Mouse (Mus musculus) E14TG2a.4 (cell line): ENCODE data around the gene Sgf29.
A peak's percentile ranks its signal among the peaks of the same experiment; 100 is the strongest.

ENCODE experiments used
- H3K27me3 ChIP-seq: 2 replicates; pipeline ENCODE4 v1.6.1; 2014; ENCODE audit warnings: low read length, control low read depth; ENCODE audit not compliant: insufficient read depth
- H3K36me3 ChIP-seq: 2 replicates; pipeline ENCODE4 v1.6.1; 2014; ENCODE audit warnings: low read length, control low read depth; ENCODE audit not compliant: insufficient read depth
- H3K4me1 ChIP-seq: replicated peaks from 2 replicates; pipeline ENCODE4 v1.6.1; 2014; ENCODE audit warnings: low read depth, low read length, control low read depth
- H3K4me3 ChIP-seq: replicated peaks from 2 replicates; pipeline ENCODE4 v1.5.1; 2014; ENCODE audit warnings: mild to moderate bottlenecking, low read length
- H3K9me3 ChIP-seq: 2 replicates; pipeline ENCODE4 v1.6.1; 2014; ENCODE audit warnings: low read length, control low read depth
- CTCF ChIP-seq: conservative IDR thresholded peaks from 2 replicates; pipeline ENCODE4 v1.5.1; 2014; ENCODE audit warnings: low read length
- NANOG ChIP-seq: IDR thresholded peaks from 2 replicates; pipeline ENCODE4 v1.6.1; 2014; ENCODE audit warnings: borderline replicate concordance, low read length, mixed read lengths
- POU5F1 ChIP-seq: IDR thresholded peaks from 2 replicates; pipeline ENCODE4 v1.6.1; 2014; ENCODE audit warnings: low read length, borderline replicate concordance

The Sgf29 gene

GRCm38 (mm10) chr7:126717566-126717965, 68.5 kb downstream of the Sgf29 start:
- no peak overlapping the region for H3K4me3 ChIP-seq
- no peaks in the 10 kb centered on the region for H3K4me1 ChIP-seq
- no peaks in the 10 kb centered on the region for H3K36me3 ChIP-seq
- H3K27me3 ChIP-seq = no peaks in the 10 kb centered on the region
- peaks cover 13% of the 10 kb centered on the region for H3K9me3 ChIP-seq
- TF ChIP-seq NANOG (no peak), CTCF (no peak), POU5F1 (no peak)

- Histone ChIP-seq H3K27me3 (no peaks in the 10 kb centered on the region), H3K4me1 (no peaks in the 10 kb centered on the region), H3K9me3 (peaks cover 26% of the 10 kb centered on the region), H3K36me3 (no peaks in the 10 kb centered on the region), H3K4me3 (no peak overlapping the region)
- no peak for TF ChIP-seq NANOG
- no peak for TF ChIP-seq POU5F1
- TF ChIP-seq CTCF = peak; percentile 82
These were observed 69.8 kb downstream of the Sgf29 start for GRCm38 (mm10) chr7:126718787-126719337.

GRCm38 (mm10) chr7:126721635-126722034, 72.5 kb downstream of the Sgf29 start:
- H3K36me3 ChIP-seq = no peaks in the 10 kb centered on the region

More at GRCm38 (mm10) chr7:126721635-126722034, 72.5 kb downstream of the Sgf29 start:
- Histone ChIP-seq H3K4me1 (no peaks in the 10 kb centered on the region), H3K9me3 (peaks cover 26% of the 10 kb centered on the region), H3K27me3 (no peaks in the 10 kb centered on the region), H3K4me3 (no peak overlapping the region)
- TF ChIP-seq NANOG (no peak), CTCF (no peak), POU5F1 (no peak)
